Mouse (Mus musculus): ENCODE data around the gene Dnajb3.

GRCm38 (mm10) chr1:88227482-88227881 lies 21.9 kb upstream of the Dnajb3 start:
- TF ChIP-seq CTCF (IDR thresholded peaks at IDR 0.05; ENCODE audit: low read depth) = no peak
- TF ChIP-seq EP300 (IDR thresholded peaks at IDR 0.05; ENCODE audit: low read depth) = no peak

All from liver, embryonic 14.5 days (tissue).